ENCODE assay signal across 16 mouse cellular contexts in the genomic region with DNA sequence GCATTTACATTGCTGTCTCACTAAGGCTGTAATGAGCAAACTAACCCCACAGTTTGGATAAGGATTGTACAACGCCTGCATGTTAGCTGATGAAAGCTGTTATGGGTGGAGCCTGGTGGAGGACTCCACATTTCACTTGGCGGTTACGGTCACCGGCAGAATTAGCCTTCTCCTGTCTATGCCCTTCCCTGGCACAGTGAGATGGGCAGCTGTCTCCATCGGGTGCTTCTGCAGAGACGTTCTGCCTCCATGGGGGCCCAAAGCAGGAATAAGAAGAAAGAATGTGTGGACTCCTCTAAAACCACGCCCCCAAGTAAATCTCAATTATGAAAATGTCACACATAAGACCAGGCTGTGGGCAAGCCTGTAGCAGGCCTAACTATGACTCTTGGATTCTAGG. TPM values are rescaled to one million over a fixed set of nuclear protein-coding genes. Genes with fewer than 3 reads are reported as not detected.
A peak's percentile ranks its signal among the peaks of the same experiment; 100 is the strongest.
DNase-seq lines count a peak whose midpoint lies in the region; ATAC-seq and TF ChIP-seq lines count a peak whose summit lies in the region.
"Had no signal": no experiment of that assay in that cellular context is flagged by ENCODE, and none has a peak within 500 bp of the region (broad histone marks: within the 10 kb centered on the region; RNA-seq: fewer than 3 reads in every experiment).

No protein-coding gene starts in this region.

- H3K36me3 ChIP-seq in kidney, postnatal 0 days (ENCODE audit: insufficient read depth, low read length), result no peaks in the 10 kb centered on the region
- H3K36me3 ChIP-seq in kidney, embryonic 14.5 days (ENCODE audit: control insufficient read depth, insufficient read depth, low read length), result no peaks in the 10 kb centered on the region
- H3K36me3 ChIP-seq: embryonic facial prominence, embryonic 12.5 days; forebrain, embryonic 15.5 days; heart, embryonic 13.5 days; hindbrain, embryonic 15.5 days had no signal

- no peaks in the 10 kb centered on the region for H3K9me3 ChIP-seq in kidney, postnatal 0 days (replicated peaks; ENCODE audit: low read length)
- no peaks in the 10 kb centered on the region for H3K9me3 ChIP-seq in kidney, embryonic 14.5 days (ENCODE audit: control insufficient read depth, low read length)
- H3K9me3 ChIP-seq: embryonic facial prominence, embryonic 12.5 days; forebrain, embryonic 15.5 days; heart, embryonic 13.5 days; hindbrain, embryonic 15.5 days had no signal

- no peak for TF ChIP-seq CTCF in kidney, postnatal 0 days (IDR thresholded peaks at IDR 0.05; ENCODE audit: low read depth)

- 77% methylated on average over 7 of the region's 7 CpGs for WGBS in kidney, postnatal 0 days
- WGBS in kidney, embryonic 14.5 days, result 76% methylated on average over 7 of the region's 7 CpGs

- no peak for ATAC-seq in kidney, postnatal 0 days (replicated peaks; ENCODE audit: low FRiP score, low read depth)
- ATAC-seq in kidney, embryonic 14.5 days (ENCODE audit: low FRiP score, low TSS enrichment), result no peak
- ATAC-seq in granulocyte monocyte progenitor cell, adult 5-6 weeks (replicated peaks; ENCODE audit: poor library complexity, severe bottlenecking), result 0 out of 2 replicates have a peak, but pooled peaks have one; percentile 1
- ATAC-seq in CD4-positive, CD25-positive, alpha-beta regulatory T cell, adult 4 months, result no peak
- no peak for ATAC-seq in frontal cortex, adult (ENCODE audit: low TSS enrichment)
- ATAC-seq: forebrain, embryonic 15.5 days; intestine, embryonic 16.5 days had no signal

- H3K27ac ChIP-seq in kidney, postnatal 0 days, result no peak overlapping the region
- no peak overlapping the region for H3K27ac ChIP-seq in kidney, embryonic 14.5 days (ENCODE audit: low read depth, low read length)
- H3K27ac ChIP-seq: embryonic facial prominence, embryonic 12.5 days; forebrain, embryonic 15.5 days; heart, embryonic 13.5 days; hindbrain, embryonic 15.5 days had no signal

- no peak overlapping the region for H3K9ac ChIP-seq in kidney, postnatal 0 days (ENCODE audit: low read depth, low read length)
- H3K9ac ChIP-seq in kidney, embryonic 14.5 days (ENCODE audit: low read depth, low read length), result no peak overlapping the region
- H3K9ac ChIP-seq: embryonic facial prominence, embryonic 12.5 days; forebrain, embryonic 15.5 days; heart, embryonic 13.5 days; hindbrain, embryonic 15.5 days had no signal

- no peak for DNase-seq in kidney, postnatal 0 days (ENCODE audit: low spot score)
- peak; percentile 22 for DNase-seq in Muller cell, postnatal 12 days (ENCODE audit: inconsistent ontology term)
- DNase-seq: adrenal gland, adult 8-10 months; adrenal gland, postnatal 36 days; gastrocnemius, postnatal 14 days; heart, postnatal 36 days had no signal

- no peak overlapping the region for H3K4me3 ChIP-seq in kidney, postnatal 0 days (replicated peaks; ENCODE audit: low read depth, low read length)
- no peak overlapping the region for H3K4me3 ChIP-seq in kidney, embryonic 14.5 days (ENCODE audit: low read length)
- H3K4me3 ChIP-seq: embryonic facial prominence, embryonic 12.5 days; forebrain, embryonic 15.5 days; heart, embryonic 13.5 days; hindbrain, embryonic 15.5 days had no signal

- 0 out of 2 replicates have a peak overlapping the region, but pooled peaks have one; percentile 1 for H3K4me2 ChIP-seq in kidney, postnatal 0 days (ENCODE audit: low read length)
- H3K4me2 ChIP-seq in kidney, embryonic 14.5 days (replicated peaks; ENCODE audit: low read depth, low read length), result no peak overlapping the region
- H3K4me2 ChIP-seq: embryonic facial prominence, embryonic 12.5 days; forebrain, embryonic 15.5 days; heart, embryonic 13.5 days; hindbrain, embryonic 15.5 days had no signal

- no peaks in the 10 kb centered on the region for H3K4me1 ChIP-seq in kidney, postnatal 0 days (replicated peaks; ENCODE audit: insufficient read depth, low read length)
- no peaks in the 10 kb centered on the region for H3K4me1 ChIP-seq in kidney, embryonic 14.5 days (ENCODE audit: control insufficient read depth, insufficient read depth, low read length)
- H3K4me1 ChIP-seq: embryonic facial prominence, embryonic 12.5 days; forebrain, embryonic 15.5 days; heart, embryonic 13.5 days; hindbrain, embryonic 15.5 days had no signal

- H3K27me3 ChIP-seq in kidney, postnatal 0 days (ENCODE audit: insufficient read depth, low read length), result no peaks in the 10 kb centered on the region
- no peaks in the 10 kb centered on the region for H3K27me3 ChIP-seq in kidney, embryonic 14.5 days (ENCODE audit: control insufficient read depth, insufficient read depth, low read length)

RNA-seq across cellular contexts. Expression of gene Cldn10, which starts 21.8 kb away (rescaled TPM):
- polyA plus RNA-seq in kidney, postnatal 0 days (2015; fragmentation: Nextera tagmentation; extraction: Ambion mirVana), result 199 and 211 TPM in 2 replicates
- 7.3 and 12.2 TPM in 2 replicates for polyA plus RNA-seq in kidney, embryonic 14.5 days (2014; fragmentation: Nextera tagmentation; extraction: Ambion mirVana)
- not detected in 2 replicates for total RNA-seq in granulocyte monocyte progenitor cell, adult 5-6 weeks (2014; fragmentation: Nextera tagmentation)
- total RNA-seq in granulocyte monocyte progenitor cell, adult 5-6 weeks (2017), result 0.31 TPM in 1 of 2 replicates, not detected in the other
- 1 to 10 TPM; 2.6 to 2.7 TPM for polyA plus RNA-seq in CD4-positive, CD25-positive, alpha-beta regulatory T cell, adult 4 months (2017; shearing (Covaris generic))
- total RNA-seq: gastrocnemius, postnatal 14 days; MEL had no signal

RNA-seq across cellular contexts. Expression of gene Abcc4, which starts 59.9 kb away (rescaled TPM):
- 6.6 and 6.9 TPM in 2 replicates for polyA plus RNA-seq in kidney, postnatal 0 days (2015; fragmentation: Nextera tagmentation; extraction: Ambion mirVana)
- 5.4 and 12.2 TPM in 2 replicates for polyA plus RNA-seq in kidney, embryonic 14.5 days (2014; fragmentation: Nextera tagmentation; extraction: Ambion mirVana)
- total RNA-seq in granulocyte monocyte progenitor cell, adult 5-6 weeks (2014; fragmentation: Nextera tagmentation), result 42.4 and 42.7 TPM in 2 replicates
- 34.0 and 38.8 TPM in 2 replicates for total RNA-seq in granulocyte monocyte progenitor cell, adult 5-6 weeks (2017)
- polyA plus RNA-seq in CD4-positive, CD25-positive, alpha-beta regulatory T cell, adult 4 months (2017; shearing (Covaris generic)), result 1 to 10 TPM; 8.0 to 8.9 TPM

Comparison
In these comparisons a context has a peak if more than half of its experiments do, and no peak if none do; other contexts are left out.
1. RNA of gene Cldn10, which starts 21.8 kb away (polyA plus RNA-seq): 199 to 211 TPM in kidney, postnatal 0 days; 7.3 to 12.2 TPM in kidney, embryonic 14.5 days and 2.6 to 2.7 TPM in CD4-positive, CD25-positive, alpha-beta regulatory T cell, adult 4 months; every median in the first group is over 10 times any median in the second.